Mouse (Mus musculus): Measurements from ENCODE around the gene Eml2. TPM values are rescaled to one million over a fixed set of nuclear protein-coding genes. Genes with fewer than 3 reads are reported as not detected.

Gene Eml2
- polyA plus RNA-seq, 1 experiment from 2014 or later: 5.4 TPM

GRCm38 (mm10) chr7:19230899-19231298 lies 54.7 kb downstream of the Eml2 start:
- 0 out of 2 replicates have a peak overlapping the region, but pooled peaks have one; percentile 12 for H3K9ac ChIP-seq (ENCODE audit: low read depth, low read length)

GRCm38 (mm10) chr7:19231849-19232248 lies 55.6 kb downstream of the Eml2 start:
- Histone ChIP-seq H3K4me2 (no peak overlapping the region), H3K4me3 (ENCODE audit: low read depth, low read length) (no peak overlapping the region), H3K36me3 (ENCODE audit: control insufficient read depth, insufficient read depth, low read length) (peaks cover 6% of the 10 kb centered on the region; the same call in 1 of the 2 replicates), H3K9ac (ENCODE audit: low read depth, low read length) (no peak overlapping the region), H3K4me1 (ENCODE audit: control insufficient read depth, insufficient read depth, low read length) (peaks cover 29% of the 10 kb centered on the region), H3K9me3 (replicated peaks; ENCODE audit: control insufficient read depth, low read length) (no peaks in the 10 kb centered on the region), H3K27me3 (ENCODE audit: control insufficient read depth, insufficient read depth, low read length) (no peaks in the 10 kb centered on the region), H3K27ac (ENCODE audit: low read depth, low read length) (no peak overlapping the region)
- 88% methylated on average over 3 of the region's 3 CpGs for WGBS (ENCODE audit: insufficient replicate concordance)
- no peak for ATAC-seq (replicated peaks; ENCODE audit: insufficient number of reproducible peaks, low FRiP score, low TSS enrichment)

More at GRCm38 (mm10) chr7:19230899-19231298, 54.7 kb downstream of the Eml2 start:
- no peak overlapping the region for H3K27ac ChIP-seq (ENCODE audit: low read depth, low read length)
- H3K4me2 ChIP-seq: no peak overlapping the region
- 92% methylated on average over 5 of the region's 5 CpGs for WGBS (ENCODE audit: insufficient replicate concordance)
- peaks cover 6% of the 10 kb centered on the region; the same call in 1 of the 2 replicates for H3K36me3 ChIP-seq (ENCODE audit: control insufficient read depth, insufficient read depth, low read length)
- H3K9me3 ChIP-seq (replicated peaks; ENCODE audit: control insufficient read depth, low read length): no peaks in the 10 kb centered on the region
- no peak for ATAC-seq (replicated peaks; ENCODE audit: insufficient number of reproducible peaks, low FRiP score, low TSS enrichment)
- no peaks in the 10 kb centered on the region for H3K27me3 ChIP-seq (ENCODE audit: control insufficient read depth, insufficient read depth, low read length)
- H3K4me3 ChIP-seq (ENCODE audit: low read depth, low read length): no peak overlapping the region
- peaks cover 23% of the 10 kb centered on the region for H3K4me1 ChIP-seq (ENCODE audit: control insufficient read depth, insufficient read depth, low read length)

GRCm38 (mm10) chr7:19234652-19235051 lies 58.4 kb downstream of the Eml2 start:
- H3K4me1 ChIP-seq (ENCODE audit: control insufficient read depth, insufficient read depth, low read length): peaks cover 37% of the 10 kb centered on the region
- no peak for ATAC-seq (replicated peaks; ENCODE audit: insufficient number of reproducible peaks, low FRiP score, low TSS enrichment)
- H3K27ac ChIP-seq (ENCODE audit: low read depth, low read length): no peak overlapping the region

GRCm38 (mm10) chr7:19235092-19235671 lies 59.0 kb downstream of the Eml2 start:
- Histone ChIP-seq H3K36me3 (ENCODE audit: control insufficient read depth, insufficient read depth, low read length) (peaks cover 6% of the 10 kb centered on the region; the same call in 1 of the 2 replicates), H3K27ac (ENCODE audit: low read depth, low read length) (no peak overlapping the region), H3K27me3 (ENCODE audit: control insufficient read depth, insufficient read depth, low read length) (no peaks in the 10 kb centered on the region), H3K9me3 (replicated peaks; ENCODE audit: control insufficient read depth, low read length) (no peaks in the 10 kb centered on the region), H3K4me2 (no peak overlapping the region), H3K4me3 (ENCODE audit: low read depth, low read length) (no peak overlapping the region), H3K9ac (ENCODE audit: low read depth, low read length) (no peak overlapping the region), H3K4me1 (ENCODE audit: control insufficient read depth, insufficient read depth, low read length) (peaks cover 40% of the 10 kb centered on the region)
- no peak for ATAC-seq (replicated peaks; ENCODE audit: insufficient number of reproducible peaks, low FRiP score, low TSS enrichment)
- 85% methylated on average over 2 of the region's 2 CpGs for WGBS (ENCODE audit: insufficient replicate concordance)

More at GRCm38 (mm10) chr7:19234652-19235051, 58.4 kb downstream of the Eml2 start:
- no peaks in the 10 kb centered on the region for H3K27me3 ChIP-seq (ENCODE audit: control insufficient read depth, insufficient read depth, low read length)
- peaks cover 6% of the 10 kb centered on the region; the same call in 1 of the 2 replicates for H3K36me3 ChIP-seq (ENCODE audit: control insufficient read depth, insufficient read depth, low read length)
- 82% methylated on average over 5 of the region's 5 CpGs for WGBS (ENCODE audit: insufficient replicate concordance)
- no peak overlapping the region for H3K4me2 ChIP-seq
- H3K9me3 ChIP-seq (replicated peaks; ENCODE audit: control insufficient read depth, low read length): no peaks in the 10 kb centered on the region
- no peak overlapping the region for H3K9ac ChIP-seq (ENCODE audit: low read depth, low read length)
- H3K4me3 ChIP-seq (ENCODE audit: low read depth, low read length): no peak overlapping the region

GRCm38 (mm10) chr7:19236411-19236810 lies 60.2 kb downstream of the Eml2 start:
- Histone ChIP-seq H3K36me3 (ENCODE audit: control insufficient read depth, insufficient read depth, low read length) (peaks cover under 1% of the 10 kb centered on the region; the same call in 1 of the 2 replicates), H3K9ac (ENCODE audit: low read depth, low read length) (no peak overlapping the region), H3K4me2 (no peak overlapping the region), H3K4me3 (ENCODE audit: low read depth, low read length) (no peak overlapping the region), H3K27me3 (ENCODE audit: control insufficient read depth, insufficient read depth, low read length) (no peaks in the 10 kb centered on the region), H3K27ac (ENCODE audit: low read depth, low read length) (no peak overlapping the region), H3K9me3 (replicated peaks; ENCODE audit: control insufficient read depth, low read length) (no peaks in the 10 kb centered on the region), H3K4me1 (ENCODE audit: control insufficient read depth, insufficient read depth, low read length) (peaks cover 40% of the 10 kb centered on the region)
- WGBS (ENCODE audit: insufficient replicate concordance): 77% methylated on average over 2 of the region's 2 CpGs
- no peak for ATAC-seq (replicated peaks; ENCODE audit: insufficient number of reproducible peaks, low FRiP score, low TSS enrichment)

- Histone ChIP-seq H3K27ac (ENCODE audit: low read depth, low read length) (peak overlapping the region; percentile 60), H3K36me3 (ENCODE audit: control insufficient read depth, insufficient read depth, low read length) (no peaks in the 10 kb centered on the region; the same call in 1 of the 2 replicates), H3K9me3 (replicated peaks; ENCODE audit: control insufficient read depth, low read length) (no peaks in the 10 kb centered on the region), H3K4me1 (ENCODE audit: control insufficient read depth, insufficient read depth, low read length) (peaks cover 40% of the 10 kb centered on the region), H3K4me2 (peak overlapping the region; percentile 14; the same call in 1 of the 2 replicates), H3K27me3 (ENCODE audit: control insufficient read depth, insufficient read depth, low read length) (no peaks in the 10 kb centered on the region), H3K9ac (ENCODE audit: low read depth, low read length) (no peak overlapping the region), H3K4me3 (ENCODE audit: low read depth, low read length) (0 out of 2 replicates have a peak overlapping the region, but pooled peaks have one; percentile 1)
- WGBS (ENCODE audit: insufficient replicate concordance): 75% methylated on average over 4 of the region's 4 CpGs
- ATAC-seq (replicated peaks; ENCODE audit: insufficient number of reproducible peaks, low FRiP score, low TSS enrichment): no peak
Measured at GRCm38 (mm10) chr7:19238344-19238743, 62.1 kb downstream of the Eml2 start.

- Histone ChIP-seq H3K4me1 (ENCODE audit: control insufficient read depth, insufficient read depth, low read length) (peaks cover 40% of the 10 kb centered on the region), H3K36me3 (ENCODE audit: control insufficient read depth, insufficient read depth, low read length) (no peaks in the 10 kb centered on the region), H3K4me3 (ENCODE audit: low read depth, low read length) (no peak overlapping the region), H3K27ac (ENCODE audit: low read depth, low read length) (peak overlapping the region; percentile 71), H3K27me3 (ENCODE audit: control insufficient read depth, insufficient read depth, low read length) (no peaks in the 10 kb centered on the region), H3K9ac (ENCODE audit: low read depth, low read length) (no peak overlapping the region), H3K4me2 (no peak overlapping the region), H3K9me3 (replicated peaks; ENCODE audit: control insufficient read depth, low read length) (no peaks in the 10 kb centered on the region)
- peak; percentile 80 for ATAC-seq (replicated peaks; ENCODE audit: insufficient number of reproducible peaks, low FRiP score, low TSS enrichment)
- WGBS (ENCODE audit: insufficient replicate concordance): 0% methylated on average over 1 of the region's 1 CpGs
Measured at GRCm38 (mm10) chr7:19239423-19239822, 63.2 kb downstream of the Eml2 start.

GRCm38 (mm10) chr7:19239986-19240385 lies 63.8 kb downstream of the Eml2 start:
- Histone ChIP-seq H3K4me2 (0 out of 2 replicates have a peak overlapping the region, but pooled peaks have one; percentile 11), H3K4me3 (ENCODE audit: low read depth, low read length) (no peak overlapping the region), H3K9ac (ENCODE audit: low read depth, low read length) (no peak overlapping the region), H3K9me3 (replicated peaks; ENCODE audit: control insufficient read depth, low read length) (no peaks in the 10 kb centered on the region), H3K4me1 (ENCODE audit: control insufficient read depth, insufficient read depth, low read length) (peaks cover 36% of the 10 kb centered on the region), H3K27me3 (ENCODE audit: control insufficient read depth, insufficient read depth, low read length) (no peaks in the 10 kb centered on the region), H3K27ac (ENCODE audit: low read depth, low read length) (peak overlapping the region; percentile 71), H3K36me3 (ENCODE audit: control insufficient read depth, insufficient read depth, low read length) (0 out of 2 replicates have a peak, but pooled peaks cover under 1% of the 10 kb centered on the region)
- ATAC-seq (replicated peaks; ENCODE audit: insufficient number of reproducible peaks, low FRiP score, low TSS enrichment): 0 out of 2 replicates have a peak, but pooled peaks have one; percentile 24
- WGBS (ENCODE audit: insufficient replicate concordance): 70% methylated on average over 3 of the region's 4 CpGs
